Mouse (Mus musculus) myocyte (in vitro differentiated cells): ENCODE measurements around the gene Noxo1.

ENCODE experiments used
- CEBPB ChIP-seq: IDR thresholded peaks from 2 replicates; pipeline ENCODE4 v1.6.1; 2011; ENCODE audit warnings: mild to moderate bottlenecking, moderate library complexity; ENCODE audit not compliant: poor library complexity, insufficient read depth, severe bottlenecking
- E2F4 ChIP-seq: IDR thresholded peaks from one replicate; pipeline ENCODE4 v1.6.1; 2011; ENCODE audit warnings: mild to moderate bottlenecking, control low read depth, moderate library complexity; ENCODE audit not compliant: insufficient read depth
- MAX ChIP-seq: IDR thresholded peaks from one replicate; pipeline ENCODE4 v1.6.1; 2011; ENCODE audit warnings: low read depth, mild to moderate bottlenecking, control low read depth
- MYOG ChIP-seq, 3 experiments: IDR thresholded peaks; one replicate each; pipeline ENCODE4 v1.6.1; 2011; ENCODE audit warnings: control low read depth in 2 of 3, low read depth in 2 of 3, mild to moderate bottlenecking in 2 of 3; ENCODE audit not compliant: insufficient read length in 2 of 3, control insufficient read depth in 1 of 3, insufficient read depth in 1 of 3
- POLR2A ChIP-seq: IDR thresholded peaks from one replicate; pipeline ENCODE4 v1.6.1; 2011; ENCODE audit warnings: low read depth, mild to moderate bottlenecking, control low read depth, moderate library complexity; ENCODE audit not compliant: insufficient read length
- POLR2AphosphoS2 ChIP-seq: IDR thresholded peaks from one replicate; pipeline ENCODE4 v1.6.1; 2011; ENCODE audit warnings: low read depth, control low read depth; ENCODE audit not compliant: insufficient read length
- REST ChIP-seq: IDR thresholded peaks from one replicate; pipeline ENCODE4 v1.6.1; 2011; ENCODE audit warnings: mild to moderate bottlenecking, control low read depth, moderate library complexity; ENCODE audit not compliant: insufficient read depth, insufficient read length
- SRF ChIP-seq: IDR thresholded peaks from one replicate; pipeline ENCODE4 v1.6.1; 2011; ENCODE audit warnings: low read depth; ENCODE audit not compliant: control insufficient read depth, insufficient read length
- TCF12 ChIP-seq: IDR thresholded peaks from one replicate; pipeline ENCODE4 v1.6.1; 2011; ENCODE audit warnings: mild to moderate bottlenecking, control low read depth; ENCODE audit not compliant: poor library complexity, insufficient read depth, severe bottlenecking
- USF1 ChIP-seq: IDR thresholded peaks from one replicate; pipeline ENCODE4 v1.6.1; 2011; ENCODE audit warnings: low read depth, mild to moderate bottlenecking, control low read depth, moderate library complexity

DNA sequence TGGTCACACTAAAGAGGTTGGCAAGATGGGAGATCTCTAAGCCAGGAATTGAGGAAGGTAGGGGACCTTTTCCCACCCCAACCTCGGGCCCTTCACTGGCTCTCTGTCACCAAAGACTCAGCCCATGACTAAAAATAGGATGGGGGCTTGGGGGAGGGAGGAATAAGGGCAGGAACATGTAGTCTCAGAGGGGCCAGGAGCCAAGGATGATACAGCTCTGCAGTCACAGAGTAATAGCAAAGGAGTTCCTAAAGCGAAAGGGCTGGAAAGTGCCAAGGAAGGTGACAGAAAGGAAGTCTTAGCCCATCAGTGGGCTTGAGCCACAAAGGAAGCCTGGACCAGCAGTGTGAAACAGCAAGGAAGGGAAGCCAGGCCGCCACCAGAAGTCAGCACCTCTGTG lies 44.2 kb upstream of the Noxo1 start:
- TF ChIP-seq MAX, result no peak
- TF ChIP-seq POLR2A, result no peak
- TF ChIP-seq USF1, result no peak
- TF ChIP-seq CEBPB, result no peak
- no peak for TF ChIP-seq E2F4
- no peak for TF ChIP-seq TCF12
- TF ChIP-seq REST, result no peak
- TF ChIP-seq SRF, result no peak
- no peak for TF ChIP-seq POLR2AphosphoS2
- TF ChIP-seq MYOG (IDR thresholded peaks at IDR 0.05; ENCODE audit: control insufficient read depth in 1 of 3, insufficient read depth in 1 of 3, insufficient read length in 2 of 3, low read depth in 2 of 3), result no peak
